Mouse (Mus musculus) ES-Bruce4 (cell line): ENCODE results near the gene Sftpd. TPM values are rescaled to one million over a fixed set of nuclear protein-coding genes. Genes with fewer than 3 reads are reported as not detected.

Experiments
- H3K27ac ChIP-seq: 2 replicates; pipeline ENCODE4 v1.5.1; 2012; ENCODE audit warnings: low read length, inconsistent platforms; ENCODE audit not compliant: insufficient read depth
- H3K27me3 ChIP-seq: 2 replicates; pipeline ENCODE4 v1.6.1; 2012; ENCODE audit warnings: mild to moderate bottlenecking, low read length, inconsistent platforms; ENCODE audit not compliant: control insufficient read depth, poor library complexity, insufficient read depth, severe bottlenecking
- H3K36me3 ChIP-seq: 2 replicates; pipeline ENCODE4 v1.6.1; 2012; ENCODE audit warnings: inconsistent platforms, mild to moderate bottlenecking, low read length, moderate library complexity; ENCODE audit not compliant: control insufficient read depth, poor library complexity, insufficient read depth, severe bottlenecking
- H3K4me1 ChIP-seq: one replicate; pipeline ENCODE4 v1.8.1; 2011; ENCODE audit warnings: low read length; ENCODE audit not compliant: control insufficient read depth, insufficient read depth
- H3K4me3 ChIP-seq: 2 replicates; pipeline ENCODE4 v1.5.1; 2011; ENCODE audit warnings: low read depth, mild to moderate bottlenecking, low read length
- H3K9ac ChIP-seq: 2 replicates; pipeline ENCODE4 v1.6.1; 2012; ENCODE audit warnings: low read depth, mild to moderate bottlenecking, inconsistent platforms; ENCODE audit not compliant: poor library complexity, severe bottlenecking
- H3K9me3 ChIP-seq: replicated peaks from 2 replicates; pipeline ENCODE4 v1.6.1; 2012; ENCODE audit warnings: mild to moderate bottlenecking, low read length, inconsistent platforms; ENCODE audit not compliant: control insufficient read depth, poor library complexity, insufficient read depth, severe bottlenecking
- CTCF ChIP-seq: IDR thresholded peaks from one replicate; pipeline ENCODE4 v1.8.1; 2011; ENCODE audit warnings: low read depth, low read length
- EP300 ChIP-seq: IDR thresholded peaks from 2 replicates; pipeline ENCODE4 v1.6.1; 2011; ENCODE audit warnings: low read depth, low read length; ENCODE audit not compliant: insufficient read depth
- POLR2A ChIP-seq: IDR thresholded peaks from one replicate; pipeline ENCODE4 v1.8.1; 2011; ENCODE audit warnings: low read length; ENCODE audit not compliant: insufficient read depth
- polyA plus RNA-seq: library from polyadenylated mRNA; stranded (reverse); fragments of >200 nt; gene quantifications from 2 replicates; pipeline ENCODE4 v1.2.4, GENCODE M21; 2011; ENCODE audit warnings: low read depth; ENCODE audit not compliant: missing spikeins, insufficient read depth, insufficient read length

The Sftpd gene
- polyA plus RNA-seq, 1 experiment, result not detected

DNA sequence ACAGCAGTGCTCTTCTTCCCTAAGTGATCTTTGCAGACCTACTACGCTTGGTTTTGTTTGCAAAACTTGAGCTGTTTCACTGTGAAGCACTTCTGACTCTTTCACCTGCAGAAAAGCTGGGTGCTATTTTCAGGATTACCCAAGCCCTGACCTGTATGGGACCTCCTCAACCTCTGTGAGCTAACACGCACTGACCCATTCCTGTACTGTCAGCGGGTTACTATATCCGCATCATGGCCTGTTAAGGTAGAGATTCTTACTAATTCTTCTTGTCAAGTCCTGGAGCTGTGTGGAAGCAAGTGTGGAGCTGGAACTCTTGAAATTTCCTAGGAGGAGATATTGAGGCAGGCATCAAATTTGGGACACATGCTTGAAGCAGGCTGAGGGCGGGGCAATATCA, 60.3 kb downstream of the Sftpd start:
- no peak for TF ChIP-seq CTCF
- TF ChIP-seq EP300, result no peak
- no peak for TF ChIP-seq POLR2A
- Histone ChIP-seq H3K9ac (no peak overlapping the region), H3K27me3 (no peaks in the 10 kb centered on the region), H3K36me3 (no peaks in the 10 kb centered on the region), H3K4me1 (no peaks in the 10 kb centered on the region), H3K4me3 (no peak overlapping the region), H3K27ac (no peak overlapping the region), H3K9me3 (no peaks in the 10 kb centered on the region)

Other genes with a start within 250 kb of the Sftpd start
- gene Tspan14, start 218.3 kb downstream of the Sftpd start, polyA plus RNA-seq, result 58.8 and 60.0 TPM in 2 replicates
- 24.8 and 27.5 TPM in 2 replicates for gene Fam213a, start 171.4 kb downstream of the Sftpd start, polyA plus RNA-seq
- gene Dydc2, start 115.9 kb downstream of the Sftpd start, polyA plus RNA-seq, result not detected in 2 replicates
- gene Dydc1, start 112.2 kb downstream of the Sftpd start, polyA plus RNA-seq, result not detected in 2 replicates
- 0.52 and 1.2 TPM in 2 replicates for gene Mat1a, start 80.1 kb downstream of the Sftpd start, polyA plus RNA-seq
- not detected in 2 replicates for gene Sftpa1, start 53.4 kb downstream of the Sftpd start, polyA plus RNA-seq
- not detected in 2 replicates for gene Mbl1, start 33.7 kb downstream of the Sftpd start, polyA plus RNA-seq
- gene Gm2832, start 93.7 kb upstream of the Sftpd start, polyA plus RNA-seq, result not detected in 2 replicates
- gene Gm5798, start 163.5 kb upstream of the Sftpd start, polyA plus RNA-seq, result not detected in 2 replicates
- gene Gm7945, start 201.2 kb upstream of the Sftpd start, polyA plus RNA-seq, result not detected in 2 replicates
- not detected in 2 replicates for gene Gm6482, start 223.1 kb upstream of the Sftpd start, polyA plus RNA-seq